Mouse (Mus musculus) megakaryocyte, embryonic 14.5 days (primary cell): ENCODE measurements at regions not wholly inside any gene's neighbourhood (a gene's known extent, or its start where the extent isn't known, plus 50 kb on each side); places are given as distances from the start of the nearest gene placed in this dataset.

ENCODE experiments used
- FLI1 ChIP-seq: IDR thresholded peaks from 2 replicates; pipeline ENCODE4 v1.6.1; 2012; ENCODE audit warnings: low read length, inconsistent platforms, mixed read lengths
- GATA1 ChIP-seq: IDR thresholded peaks from 3 replicates; pipeline ENCODE4 v1.6.1; 2012; ENCODE audit warnings: mixed read lengths, low read length, inconsistent platforms, borderline replicate concordance

GRCm38 (mm10) chr14:118431241-118431882, 164.6 kb downstream of the Gm9376 start:
- TF ChIP-seq GATA1 (no peak), FLI1 (no peak)
